Mouse (Mus musculus): Measurements from ENCODE around the gene Nup133. TPM values are rescaled to one million over a fixed set of nuclear protein-coding genes. Genes with fewer than 3 reads are reported as not detected.
"Not testable (repeated sequence)": the region's sequence is repeated elsewhere in the genome, so short reads cannot be mapped to it uniquely, and the experiment has no call there.

The Nup133 gene
- polyA plus RNA-seq, 1 experiment from 2014 or later = 38.4 TPM

GRCm38 (mm10) chr8:123961371-123961770 is 12.3 kb upstream of the Nup133 start:
- H3K36me3 ChIP-seq (ENCODE audit: control insufficient read depth, insufficient read depth, low read length) = peaks cover 29% of the 10 kb centered on the region
- H3K27me3 ChIP-seq (ENCODE audit: control insufficient read depth, insufficient read depth, low read length) = no peaks in the 10 kb centered on the region
- no peak overlapping the region for H3K4me2 ChIP-seq (replicated peaks; ENCODE audit: low read depth, low read length)
- H3K4me1 ChIP-seq (ENCODE audit: control insufficient read depth, insufficient read depth, low read length) = no peaks in the 10 kb centered on the region
- H3K9ac ChIP-seq (replicated peaks; ENCODE audit: low read depth, low read length) = no peak overlapping the region
- no peak overlapping the region for H3K27ac ChIP-seq (ENCODE audit: low read length)
- WGBS = 80% methylated on average over 1 of the region's 1 CpGs
- no peaks in the 10 kb centered on the region for H3K9me3 ChIP-seq (ENCODE audit: control insufficient read depth, low read depth, low read length)
- H3K4me3 ChIP-seq (ENCODE audit: low read depth, low read length) = no peak overlapping the region
- ATAC-seq (ENCODE audit: insufficient number of reproducible peaks, insufficient read depth, low FRiP score, low read depth) = no peak

- 75% methylated on average over 5 of the region's 5 CpGs for WGBS
- not testable (repeated sequence) for H3K27ac ChIP-seq (ENCODE audit: low read length); H3K27me3 ChIP-seq (ENCODE audit: control insufficient read depth, insufficient read depth, low read length); ATAC-seq (ENCODE audit: insufficient number of reproducible peaks, insufficient read depth, low FRiP score, low read depth); H3K4me2 ChIP-seq (replicated peaks; ENCODE audit: low read depth, low read length); H3K4me3 ChIP-seq (ENCODE audit: low read depth, low read length); H3K9ac ChIP-seq (replicated peaks; ENCODE audit: low read depth, low read length); H3K4me1 ChIP-seq (ENCODE audit: control insufficient read depth, insufficient read depth, low read length); H3K9me3 ChIP-seq (ENCODE audit: control insufficient read depth, low read depth, low read length)
- H3K36me3 ChIP-seq (ENCODE audit: control insufficient read depth, insufficient read depth, low read length) = peaks cover 24% of the 10 kb centered on the region
Observed at GRCm38 (mm10) chr8:123960556-123960955, 11.5 kb upstream of the Nup133 start.

DNA sequence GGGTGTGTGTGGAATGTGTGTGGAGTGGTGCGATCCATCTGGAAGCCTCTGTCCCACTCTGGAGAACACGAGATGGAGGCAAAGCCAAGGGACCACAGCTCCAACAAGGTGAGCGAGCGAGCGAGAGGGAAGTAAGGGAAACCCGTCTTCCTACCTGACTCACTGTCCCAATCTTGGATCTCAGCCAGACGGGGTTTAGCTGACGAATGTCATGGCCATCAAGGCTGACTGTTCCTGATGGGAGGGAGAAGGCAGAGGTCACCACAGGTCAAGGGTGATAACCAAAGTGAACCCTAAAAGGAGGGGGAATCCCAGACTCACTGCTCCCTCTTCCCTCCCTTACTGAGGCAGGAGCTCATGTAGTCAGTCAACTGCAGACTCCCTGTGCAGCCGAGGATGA is 11.0 kb upstream of the Nup133 start:
- ATAC-seq (ENCODE audit: insufficient number of reproducible peaks, insufficient read depth, low FRiP score, low read depth) = no peak
- no peak overlapping the region for H3K27ac ChIP-seq (ENCODE audit: low read length)
- no peak overlapping the region for H3K9ac ChIP-seq (replicated peaks; ENCODE audit: low read depth, low read length)
- no peaks in the 10 kb centered on the region for H3K4me1 ChIP-seq (ENCODE audit: control insufficient read depth, insufficient read depth, low read length)
- no peak overlapping the region for H3K4me2 ChIP-seq (replicated peaks; ENCODE audit: low read depth, low read length)
- H3K36me3 ChIP-seq (ENCODE audit: control insufficient read depth, insufficient read depth, low read length) = peaks cover 24% of the 10 kb centered on the region
- H3K9me3 ChIP-seq (ENCODE audit: control insufficient read depth, low read depth, low read length) = no peaks in the 10 kb centered on the region
- WGBS = 80% methylated on average over 9 of the region's 9 CpGs
- H3K27me3 ChIP-seq (ENCODE audit: control insufficient read depth, insufficient read depth, low read length) = no peaks in the 10 kb centered on the region
- no peak overlapping the region for H3K4me3 ChIP-seq (ENCODE audit: low read depth, low read length)

DNA sequence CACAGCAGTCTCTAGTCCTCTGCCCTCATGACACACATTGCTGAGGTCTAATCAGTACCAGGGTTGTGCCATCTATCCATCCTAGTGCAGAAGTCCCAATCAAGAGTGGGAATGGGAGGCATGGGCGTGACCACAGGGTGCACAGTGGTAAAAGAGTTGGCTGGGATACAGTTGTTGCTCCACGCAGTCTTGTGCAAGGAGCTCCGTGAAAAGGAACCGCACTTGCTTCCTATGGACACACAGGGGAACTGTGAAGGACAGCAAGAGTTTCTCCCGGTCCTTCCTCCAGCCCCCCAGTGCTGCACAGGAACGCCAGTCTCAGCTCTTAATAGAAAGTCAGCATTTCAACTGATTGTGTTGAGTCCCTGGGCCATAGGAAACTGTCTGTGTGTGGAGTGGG is 10.4 kb upstream of the Nup133 start:
- 89% methylated on average over 6 of the region's 6 CpGs for WGBS
- no peak overlapping the region for H3K4me3 ChIP-seq (ENCODE audit: low read depth, low read length)
- no peaks in the 10 kb centered on the region for H3K4me1 ChIP-seq (ENCODE audit: control insufficient read depth, insufficient read depth, low read length)
- no peaks in the 10 kb centered on the region for H3K9me3 ChIP-seq (ENCODE audit: control insufficient read depth, low read depth, low read length)
- H3K4me2 ChIP-seq (replicated peaks; ENCODE audit: low read depth, low read length) = no peak overlapping the region
- no peak for ATAC-seq (ENCODE audit: insufficient number of reproducible peaks, insufficient read depth, low FRiP score, low read depth)
- peaks cover 23% of the 10 kb centered on the region for H3K36me3 ChIP-seq (ENCODE audit: control insufficient read depth, insufficient read depth, low read length)
- no peak overlapping the region for H3K27ac ChIP-seq (ENCODE audit: low read length)
- no peak overlapping the region for H3K9ac ChIP-seq (replicated peaks; ENCODE audit: low read depth, low read length)
- no peaks in the 10 kb centered on the region for H3K27me3 ChIP-seq (ENCODE audit: control insufficient read depth, insufficient read depth, low read length)

DNA sequence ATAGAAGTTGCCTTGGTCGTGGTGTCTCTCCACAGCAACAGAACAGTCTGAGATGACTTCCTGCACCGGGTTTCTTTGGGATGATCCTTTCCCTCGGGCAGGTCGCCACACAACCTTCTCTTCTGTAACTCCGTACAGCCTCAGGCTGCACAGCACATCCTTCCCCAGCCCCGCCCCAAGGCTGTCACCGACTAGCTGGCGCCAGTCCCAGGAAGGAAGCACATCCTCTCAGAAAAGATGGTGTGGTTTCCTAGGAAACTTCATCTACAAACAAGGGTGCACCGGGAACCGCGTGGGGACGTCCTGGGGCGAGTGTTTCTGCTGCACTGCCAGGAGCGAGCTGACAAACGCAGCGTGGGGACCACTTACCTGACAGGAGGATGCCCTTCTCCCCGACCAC is 9.1 kb upstream of the Nup133 start:
- H3K4me2 ChIP-seq (replicated peaks; ENCODE audit: low read depth, low read length) = no peak overlapping the region
- no peak overlapping the region for H3K27ac ChIP-seq (ENCODE audit: low read length)
- no peaks in the 10 kb centered on the region for H3K4me1 ChIP-seq (ENCODE audit: control insufficient read depth, insufficient read depth, low read length)
- no peak overlapping the region for H3K4me3 ChIP-seq (ENCODE audit: low read depth, low read length)
- H3K9ac ChIP-seq (replicated peaks; ENCODE audit: low read depth, low read length) = no peak overlapping the region
- H3K27me3 ChIP-seq (ENCODE audit: control insufficient read depth, insufficient read depth, low read length) = no peaks in the 10 kb centered on the region
- 84% methylated on average over 17 of the region's 17 CpGs for WGBS
- H3K36me3 ChIP-seq (ENCODE audit: control insufficient read depth, insufficient read depth, low read length) = peaks cover 26% of the 10 kb centered on the region
- H3K9me3 ChIP-seq (ENCODE audit: control insufficient read depth, low read depth, low read length) = no peaks in the 10 kb centered on the region
- no peak for ATAC-seq (ENCODE audit: insufficient number of reproducible peaks, insufficient read depth, low FRiP score, low read depth)

GRCm38 (mm10) chr8:123954246-123954645 is 5.2 kb upstream of the Nup133 start:
- peaks cover 22% of the 10 kb centered on the region; the same call in 1 of the 2 replicates for H3K36me3 ChIP-seq (ENCODE audit: control insufficient read depth, insufficient read depth, low read length)
- no peaks in the 10 kb centered on the region for H3K9me3 ChIP-seq (ENCODE audit: control insufficient read depth, low read depth, low read length)
- no peak overlapping the region for H3K27ac ChIP-seq (ENCODE audit: low read length)
- H3K4me1 ChIP-seq (ENCODE audit: control insufficient read depth, insufficient read depth, low read length) = 0 out of 2 replicates have a peak, but pooled peaks cover 6% of the 10 kb centered on the region
- H3K4me2 ChIP-seq (replicated peaks; ENCODE audit: low read depth, low read length) = no peak overlapping the region
- no peaks in the 10 kb centered on the region for H3K27me3 ChIP-seq (ENCODE audit: control insufficient read depth, insufficient read depth, low read length)
- 89% methylated on average over 8 of the region's 8 CpGs for WGBS
- no peak overlapping the region for H3K4me3 ChIP-seq (ENCODE audit: low read depth, low read length)
- ATAC-seq (ENCODE audit: insufficient number of reproducible peaks, insufficient read depth, low FRiP score, low read depth) = no peak
- no peak overlapping the region for H3K9ac ChIP-seq (replicated peaks; ENCODE audit: low read depth, low read length)

DNA sequence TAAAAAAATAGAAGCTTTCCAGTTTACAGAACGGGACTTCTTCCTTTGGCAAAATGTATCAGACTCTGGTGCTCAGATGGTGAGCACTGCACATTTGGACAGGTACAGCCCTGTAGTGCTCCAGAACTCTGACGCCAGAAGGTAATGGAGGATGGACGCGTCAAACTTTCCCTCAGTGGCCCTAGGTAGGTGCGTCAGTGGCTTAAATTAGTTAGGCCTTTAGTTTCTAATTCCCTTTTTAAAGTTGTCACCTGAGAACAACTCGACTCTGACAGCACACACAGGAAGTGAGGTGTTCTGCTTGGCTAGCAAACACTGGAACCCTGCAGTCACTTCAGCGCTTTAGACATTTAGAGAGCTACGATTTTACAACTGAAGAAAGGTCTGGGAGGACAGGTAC is 4.6 kb upstream of the Nup133 start:
- H3K4me1 ChIP-seq (ENCODE audit: control insufficient read depth, insufficient read depth, low read length) = 0 out of 2 replicates have a peak, but pooled peaks cover 6% of the 10 kb centered on the region
- 90% methylated on average over 8 of the region's 8 CpGs for WGBS
- no peak for ATAC-seq (ENCODE audit: insufficient number of reproducible peaks, insufficient read depth, low FRiP score, low read depth)
- peaks cover 21% of the 10 kb centered on the region; the same call in 1 of the 2 replicates for H3K36me3 ChIP-seq (ENCODE audit: control insufficient read depth, insufficient read depth, low read length)
- no peak overlapping the region for H3K27ac ChIP-seq (ENCODE audit: low read length)
- H3K27me3 ChIP-seq (ENCODE audit: control insufficient read depth, insufficient read depth, low read length) = no peaks in the 10 kb centered on the region
- H3K4me3 ChIP-seq (ENCODE audit: low read depth, low read length) = no peak overlapping the region
- H3K4me2 ChIP-seq (replicated peaks; ENCODE audit: low read depth, low read length) = no peak overlapping the region
- H3K9me3 ChIP-seq (ENCODE audit: control insufficient read depth, low read depth, low read length) = no peaks in the 10 kb centered on the region
- no peak overlapping the region for H3K9ac ChIP-seq (replicated peaks; ENCODE audit: low read depth, low read length)

- Histone ChIP-seq H3K9ac (replicated peaks; ENCODE audit: low read depth, low read length) (peak overlapping the region; percentile 78), H3K4me3 (ENCODE audit: low read depth, low read length) (peak overlapping the region; percentile 99), H3K27me3 (ENCODE audit: control insufficient read depth, insufficient read depth, low read length) (no peaks in the 10 kb centered on the region), H3K4me1 (ENCODE audit: control insufficient read depth, insufficient read depth, low read length) (peaks cover 11% of the 10 kb centered on the region; the same call in 1 of the 2 replicates), H3K27ac (ENCODE audit: low read length) (peak overlapping the region; percentile 85), H3K36me3 (ENCODE audit: control insufficient read depth, insufficient read depth, low read length) (peaks cover 18% of the 10 kb centered on the region), H3K9me3 (ENCODE audit: control insufficient read depth, low read depth, low read length) (no peaks in the 10 kb centered on the region), H3K4me2 (replicated peaks; ENCODE audit: low read depth, low read length) (peak overlapping the region; percentile 96)
- no peak; the same call in 1 of the 2 replicates for ATAC-seq (ENCODE audit: insufficient number of reproducible peaks, insufficient read depth, low FRiP score, low read depth)
- 32% methylated on average over 10 of the region's 10 CpGs for WGBS
Observed at GRCm38 (mm10) chr8:123950077-123950802, 1.2 kb upstream of the Nup133 start.

- Histone ChIP-seq H3K4me2 (replicated peaks; ENCODE audit: low read depth, low read length) (peak overlapping the region; percentile 96), H3K9me3 (ENCODE audit: control insufficient read depth, low read depth, low read length) (no peaks in the 10 kb centered on the region), H3K4me1 (ENCODE audit: control insufficient read depth, insufficient read depth, low read length) (peaks cover 11% of the 10 kb centered on the region; the same call in 1 of the 2 replicates), H3K27ac (ENCODE audit: low read length) (peak overlapping the region; percentile 85), H3K4me3 (ENCODE audit: low read depth, low read length) (peak overlapping the region; percentile 99), H3K36me3 (ENCODE audit: control insufficient read depth, insufficient read depth, low read length) (peaks cover 18% of the 10 kb centered on the region), H3K9ac (replicated peaks; ENCODE audit: low read depth, low read length) (peak overlapping the region; percentile 78), H3K27me3 (ENCODE audit: control insufficient read depth, insufficient read depth, low read length) (no peaks in the 10 kb centered on the region)
- WGBS = 2% methylated on average over 10 of the region's 10 CpGs
- ATAC-seq (ENCODE audit: insufficient number of reproducible peaks, insufficient read depth, low FRiP score, low read depth) = 0 out of 2 replicates have a peak, but pooled peaks have one; percentile 42
Observed at GRCm38 (mm10) chr8:123949686-123949986, 571 bp upstream of the Nup133 start.
